Mouse (Mus musculus) ES-E14 (cell line): ENCODE results near the gene Nhs. TPM values are rescaled to one million over a fixed set of nuclear protein-coding genes. Genes with fewer than 3 reads are reported as not detected.

Experiments used
- DNase-seq: peaks from one replicate; pipeline ENCODE4 v3.0.0-alpha.2; 2013; ENCODE audit warnings: low read depth, low spot score
- H3K27ac ChIP-seq: 2 replicates; pipeline ENCODE4 v1.5.1; 2012; ENCODE audit warnings: low read depth, mild to moderate bottlenecking, low read length, moderate library complexity, mixed read lengths; ENCODE audit not compliant: poor library complexity, insufficient read depth, severe bottlenecking
- H3K36me3 ChIP-seq: 2 replicates; pipeline ENCODE4 v1.6.1; 2012; ENCODE audit warnings: mild to moderate bottlenecking, low read length, moderate library complexity, mixed read lengths; ENCODE audit not compliant: control insufficient read depth, poor library complexity, insufficient read depth, severe bottlenecking
- H3K4me1 ChIP-seq, 2 experiments: fragments of 150-350 bp in 1 of 2; sonication (generic) in 1 of 2; 2 replicates each; pipeline ENCODE4 v1.6.1; 2012; ENCODE audit warnings: low read length in 2 of 2, mild to moderate bottlenecking in 1 of 2, mixed read lengths in 1 of 2; ENCODE audit not compliant: control insufficient read depth in 2 of 2, insufficient read depth in 2 of 2, poor library complexity in 1 of 2
- H3K4me3 ChIP-seq, 2 experiments: fragments of 150-350 bp in 1 of 2; sonication (generic) in 1 of 2; 2 replicates each; pipeline ENCODE4 v1.5.1; 2012; ENCODE audit warnings: low read length in 2 of 2, low read depth in 1 of 2, mild to moderate bottlenecking in 1 of 2, mixed read lengths in 1 of 2; ENCODE audit not compliant: insufficient read depth in 1 of 2, poor library complexity in 1 of 2, severe bottlenecking in 1 of 2
- H3K9ac ChIP-seq: 2 replicates; pipeline ENCODE4 v1.6.1; 2012; ENCODE audit warnings: low read depth, mild to moderate bottlenecking, low read length, mixed read lengths; ENCODE audit not compliant: poor library complexity, insufficient read depth, severe bottlenecking
- H3K9me3 ChIP-seq: fragments of 150-350 bp; sonication (generic); 2 replicates; pipeline ENCODE4 v1.6.1; 2012; ENCODE audit warnings: low read depth, mild to moderate bottlenecking, low read length; ENCODE audit not compliant: control insufficient read depth, insufficient read depth
- CHD2 ChIP-seq: IDR thresholded peaks from 2 replicates; pipeline ENCODE4 v1.6.1; 2014; ENCODE audit warnings: mild to moderate bottlenecking, low read depth, low read length, inconsistent platforms
- HCFC1 ChIP-seq: IDR thresholded peaks from 2 replicates; pipeline ENCODE4 v1.6.1; 2012; ENCODE audit warnings: low read length, inconsistent platforms, borderline replicate concordance; ENCODE audit not compliant: insufficient read depth
- MAFK ChIP-seq: IDR thresholded peaks from 2 replicates; pipeline ENCODE4 v1.6.1; 2014; ENCODE audit warnings: mild to moderate bottlenecking, low read depth, low read length, inconsistent platforms; ENCODE audit not compliant: insufficient read depth
- ZC3H11A ChIP-seq: IDR thresholded peaks from 2 replicates; pipeline ENCODE4 v1.6.1; 2012; ENCODE audit warnings: low read depth, mild to moderate bottlenecking, inconsistent platforms, low read length, borderline replicate concordance
- ZNF384 ChIP-seq: IDR thresholded peaks from 2 replicates; pipeline ENCODE4 v1.6.1; 2012; ENCODE audit warnings: low read depth, low read length, inconsistent platforms
- in situ Hi-C, 2 experiments: fragments of 600-800 bp; cut with MboI; formaldehyde crosslinking; loops; one replicate each; pipeline ENCODE4 v1.15.1; 2025; ENCODE audit warnings: low sequenced_read_pairs in 2 of 2, inconsistent platforms in 1 of 2; ENCODE audit not compliant: unreplicated experiment in 2 of 2
- total RNA-seq: library from RNA; depleted of rRNA; stranded (reverse); fragments of 300-350 nt; gene quantifications from 2 replicates; pipeline ENCODE4 v1.2.3, GENCODE M21; 2012

The Nhs gene
- total RNA-seq, 1 experiment, result 3.2 TPM

GRCm38 (mm10) chrX:162052534-162052933, 107.0 kb downstream of the Nhs start:
- H3K36me3 ChIP-seq, result no peaks in the 10 kb centered on the region
- no peak overlapping the region for H3K9ac ChIP-seq
- no peaks in the 10 kb centered on the region for H3K9me3 ChIP-seq
- DNase-seq, result no peak
- no peak overlapping the region for H3K4me3 ChIP-seq
- no peak overlapping the region for H3K27ac ChIP-seq
- no peak for TF ChIP-seq ZNF384
- no peak for TF ChIP-seq ZC3H11A
- TF ChIP-seq MAFK, result no peak
- TF ChIP-seq HCFC1, result no peak
- TF ChIP-seq CHD2, result no peak
- H3K4me1 ChIP-seq, result no peaks in the 10 kb centered on the region; a peak in 1 of 4 replicates
- in situ Hi-C loops, result no loop called here

- no peak for DNase-seq
- Histone ChIP-seq H3K9me3 (no peaks in the 10 kb centered on the region), H3K27ac (no peak overlapping the region), H3K4me3 (no peak overlapping the region), H3K36me3 (no peaks in the 10 kb centered on the region), H3K4me1 (no peaks in the 10 kb centered on the region; a peak in 1 of 4 replicates), H3K9ac (no peak overlapping the region)
- in situ Hi-C loops, result no loop called here
- TF ChIP-seq CHD2 (no peak), HCFC1 (no peak), MAFK (no peak), ZNF384 (no peak), ZC3H11A (no peak)
These were observed 109.9 kb downstream of the Nhs start for GRCm38 (mm10) chrX:162049616-162050015.

DNA sequence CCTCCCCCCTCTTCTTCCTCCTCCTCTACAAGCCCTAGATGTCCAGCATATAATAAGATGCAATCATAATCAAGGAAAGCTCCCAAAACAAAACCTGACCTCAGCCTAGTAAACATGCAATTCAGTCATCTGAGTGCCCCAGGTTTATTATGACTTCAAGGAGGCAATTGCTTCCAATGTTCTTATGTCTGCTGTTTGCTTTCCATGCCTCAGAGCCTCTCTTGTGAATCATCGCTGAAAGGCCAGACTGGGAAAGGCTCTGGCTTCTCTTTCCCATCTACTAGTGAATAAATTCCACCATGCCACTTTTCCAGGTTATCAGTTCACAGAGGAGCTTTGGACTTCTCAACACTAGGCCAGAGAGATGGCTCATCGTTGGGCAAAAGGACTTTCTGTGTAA, 114.0 kb downstream of the Nhs start:
- no peak overlapping the region for H3K4me3 ChIP-seq
- H3K27ac ChIP-seq, result no peak overlapping the region
- H3K4me1 ChIP-seq, result no peaks in the 10 kb centered on the region
- DNase-seq, result no peak
- H3K36me3 ChIP-seq, result no peaks in the 10 kb centered on the region
- H3K9me3 ChIP-seq, result no peaks in the 10 kb centered on the region
- in situ Hi-C loops, result no loop called here
- TF ChIP-seq ZC3H11A, result no peak
- TF ChIP-seq HCFC1, result no peak
- TF ChIP-seq CHD2, result no peak
- TF ChIP-seq MAFK, result no peak
- no peak for TF ChIP-seq ZNF384
- H3K9ac ChIP-seq, result no peak overlapping the region

DNA sequence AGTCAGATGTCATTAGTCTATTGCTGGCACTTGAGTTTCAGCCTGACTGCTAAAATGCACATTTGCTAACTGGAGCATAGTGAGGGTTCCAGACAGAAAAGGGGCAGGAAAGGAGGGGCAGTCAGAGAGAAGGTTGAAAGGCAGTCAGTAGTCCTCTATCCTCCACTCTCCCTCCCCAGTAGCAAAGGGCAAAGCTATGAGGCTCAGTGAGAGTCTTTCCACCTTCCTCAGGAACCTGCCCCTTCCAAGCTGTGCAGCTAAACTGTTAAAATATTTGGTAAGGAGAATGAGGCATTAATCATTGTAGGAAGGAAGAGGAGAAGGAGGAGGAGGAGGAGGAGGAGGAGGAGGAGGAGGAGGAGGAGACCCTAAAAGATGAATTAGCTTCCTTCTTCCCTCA, 115.4 kb downstream of the Nhs start:
- in situ Hi-C loops, result no loop called here
- DNase-seq, result no peak
- no peaks in the 10 kb centered on the region for H3K36me3 ChIP-seq
- no peak for TF ChIP-seq ZC3H11A
- no peak for TF ChIP-seq CHD2
- TF ChIP-seq HCFC1, result no peak
- TF ChIP-seq MAFK, result no peak
- TF ChIP-seq ZNF384, result no peak
- H3K9me3 ChIP-seq, result no peaks in the 10 kb centered on the region
- no peak overlapping the region for H3K27ac ChIP-seq
- no peak overlapping the region for H3K9ac ChIP-seq
- no peak overlapping the region for H3K4me3 ChIP-seq
- H3K4me1 ChIP-seq, result no peaks in the 10 kb centered on the region

DNA sequence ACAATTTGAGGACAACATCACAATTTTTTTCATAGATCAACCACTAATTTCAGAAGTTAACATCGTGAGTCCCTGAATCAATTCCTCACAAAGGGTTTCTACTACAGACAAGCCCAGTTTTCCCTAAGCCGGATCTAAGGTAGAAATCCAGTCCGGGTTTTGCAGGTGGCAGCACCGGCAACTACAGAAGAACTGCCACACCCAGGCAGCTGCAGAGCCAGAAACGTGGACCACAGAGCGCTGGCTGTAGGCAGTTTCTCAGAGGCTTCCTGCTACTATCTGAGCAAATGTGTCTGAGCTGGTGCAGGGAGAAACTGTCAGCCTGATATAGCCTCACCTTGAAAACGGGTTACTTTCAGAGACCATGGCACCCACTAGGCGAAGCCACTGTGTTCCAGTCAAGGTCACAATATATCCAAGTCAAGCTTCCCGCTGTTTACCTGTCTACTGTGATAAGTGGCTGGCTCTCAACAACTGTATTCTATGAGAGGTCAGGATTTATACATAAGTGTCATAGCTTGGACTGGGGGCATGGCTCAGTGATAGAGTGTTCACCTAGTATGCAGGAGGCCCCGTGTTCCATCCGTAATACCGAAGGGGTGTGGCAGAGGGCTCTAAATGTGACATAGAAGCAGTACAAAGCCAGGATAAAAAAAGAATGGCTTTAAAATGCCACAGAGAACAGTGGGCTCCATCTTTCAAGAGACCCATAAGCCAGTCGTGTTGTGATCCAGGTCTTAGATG, 134.1 kb downstream of the Nhs start:
- Histone ChIP-seq H3K4me3 (0 out of 4 replicates have a peak overlapping the region, but pooled peaks of 1 of the 2 experiments have one; percentile 20), H3K9ac (no peak overlapping the region), H3K4me1 (0 out of 4 replicates have a peak, but pooled peaks cover 0 to 2% of the 10 kb centered on the region in 2 experiments), H3K27ac (no peak overlapping the region), H3K36me3 (no peaks in the 10 kb centered on the region), H3K9me3 (no peaks in the 10 kb centered on the region)
- in situ Hi-C loops, result loop anchor here in 1 of 2 experiments (10.0 kb wide), 1 partner anchor 139 kb away; no protein-coding TSS in a partner anchor
- DNase-seq, result peak; percentile 47
- TF ChIP-seq CHD2 (no peak), HCFC1 (no peak), MAFK (no peak), ZC3H11A (no peak), ZNF384 (no peak)
